Mouse (Mus musculus) CD4-positive, CD25-positive, alpha-beta regulatory T cell, adult 4 months (primary cell): ENCODE measurements around the gene Tie1. TPM values are rescaled to one million over a fixed set of nuclear protein-coding genes. Genes with fewer than 3 reads are reported as not detected.

Source experiments
- ATAC-seq: one replicate; pipeline ENCODE4 v1.8.0; 2017
- polyA plus RNA-seq, 2 experiments: library from polyadenylated mRNA; unstranded; fragments of 100-300 nt; shearing (Covaris generic); gene quantifications; one replicate each; pipeline ENCODE4 v1.2.1; 2017

The Tie1 gene
- polyA plus RNA-seq, 2 experiments from 2014 or later: 0.16 TPM; not detected in 1

DNA sequence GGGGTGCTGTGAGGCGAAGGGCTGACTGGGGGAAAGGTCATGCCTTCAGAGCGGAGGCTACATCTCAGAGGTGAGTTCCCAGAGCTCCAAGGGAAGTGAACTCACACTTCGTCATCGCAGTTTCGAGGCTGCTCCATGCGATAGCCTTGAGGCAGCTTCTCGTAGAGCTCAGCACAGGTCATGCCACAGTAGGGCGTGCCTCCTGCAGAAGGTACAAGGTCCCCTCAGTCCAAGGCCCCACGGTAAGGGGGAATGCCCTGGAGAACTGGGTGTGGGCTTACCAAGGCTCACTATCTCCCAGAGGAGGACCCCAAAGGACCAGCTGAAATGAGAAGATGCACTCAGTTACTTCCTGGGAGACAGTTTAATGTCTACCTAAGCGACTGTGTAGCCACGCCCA is 17.2 kb downstream of the Tie1 start:
- ATAC-seq: no peak

GRCm38 (mm10) chr4:118471281-118471680 is 18.6 kb downstream of the Tie1 start:
- no peak for ATAC-seq

GRCm38 (mm10) chr4:118465697-118466163 is 24.1 kb downstream of the Tie1 start:
- ATAC-seq: no peak

GRCm38 (mm10) chr4:118464956-118465355 is 24.9 kb downstream of the Tie1 start:
- no peak for ATAC-seq

GRCm38 (mm10) chr4:118457345-118457975 is 32.4 kb downstream of the Tie1 start, which contains the start of gene Mpl:
TSS of gene Mpl (minus strand) at chr4:118457513.
- ATAC-seq: no peak

- no peak for ATAC-seq
Observed at GRCm38 (mm10) chr4:118446415-118447153, 43.3 kb downstream of the Tie1 start.

- ATAC-seq: no peak
Observed at GRCm38 (mm10) chr4:118445781-118446414, 44.0 kb downstream of the Tie1 start.

DNA sequence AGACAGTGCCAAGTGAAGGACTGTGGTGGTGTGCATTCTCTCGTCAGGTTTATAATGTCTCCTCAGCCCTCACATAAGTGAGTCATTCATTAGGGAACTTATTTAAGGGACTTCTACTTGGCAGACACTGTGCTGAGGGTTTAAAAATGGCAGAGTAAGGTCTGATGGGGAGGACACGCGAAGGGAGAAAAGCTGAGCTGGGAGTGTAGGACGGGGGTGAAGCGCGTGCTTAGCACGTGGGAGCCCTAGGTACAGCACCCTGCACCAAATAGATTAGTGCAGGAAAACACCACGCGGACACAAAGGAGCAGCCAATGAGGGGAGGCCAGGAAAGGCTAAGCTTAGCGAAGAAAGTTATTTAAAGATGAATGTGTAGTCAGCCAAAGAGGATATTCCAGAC is 44.8 kb downstream of the Tie1 start:
- no peak for ATAC-seq

GRCm38 (mm10) chr4:118437829-118438253 is 52.0 kb downstream of the Tie1 start:
- ATAC-seq: peak; percentile 36

DNA sequence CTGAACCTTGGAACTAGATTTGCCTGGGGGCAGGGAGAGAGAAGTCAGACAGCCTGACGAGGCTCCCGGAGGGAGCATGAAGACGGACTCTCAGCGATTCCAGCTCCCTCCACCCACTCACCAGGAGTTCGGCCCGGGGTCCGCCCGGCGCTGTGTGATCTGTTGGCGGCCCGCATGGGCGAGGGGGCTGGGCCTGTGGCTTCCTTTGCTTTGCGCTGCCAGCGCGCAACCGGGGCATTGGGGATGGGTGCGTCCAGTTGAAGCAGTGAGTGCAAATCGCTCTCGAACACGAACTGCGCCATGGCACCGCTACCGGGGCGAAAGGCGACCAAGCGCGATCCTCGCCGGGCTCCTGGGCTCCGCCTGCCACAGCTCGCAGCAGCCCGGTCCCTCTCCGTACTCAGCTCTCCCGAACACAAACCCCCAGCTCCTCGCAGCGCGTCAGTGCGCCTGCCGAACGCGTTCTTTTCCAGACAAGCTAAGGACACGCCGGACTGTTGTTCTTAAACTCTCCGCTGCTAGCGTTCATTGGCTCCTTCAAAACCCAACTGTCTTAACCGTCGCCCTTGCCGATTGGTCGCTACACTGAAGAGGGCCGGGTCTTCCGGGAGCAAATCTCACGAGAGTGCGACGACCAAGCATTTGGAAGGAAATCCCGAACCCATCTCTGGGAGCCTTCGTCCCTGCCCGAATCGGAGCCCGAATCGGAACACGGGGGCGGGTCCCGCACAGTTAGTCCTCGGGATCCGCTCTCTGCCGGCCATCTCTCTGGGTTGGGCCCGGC is 52.8 kb downstream of the Tie1 start, which contains the start of gene Cdc20:
Cdc20 (minus strand) TSS at position 533 of the 784 bp plus-strand sequence.
- ATAC-seq: peak; percentile 98

DNA sequence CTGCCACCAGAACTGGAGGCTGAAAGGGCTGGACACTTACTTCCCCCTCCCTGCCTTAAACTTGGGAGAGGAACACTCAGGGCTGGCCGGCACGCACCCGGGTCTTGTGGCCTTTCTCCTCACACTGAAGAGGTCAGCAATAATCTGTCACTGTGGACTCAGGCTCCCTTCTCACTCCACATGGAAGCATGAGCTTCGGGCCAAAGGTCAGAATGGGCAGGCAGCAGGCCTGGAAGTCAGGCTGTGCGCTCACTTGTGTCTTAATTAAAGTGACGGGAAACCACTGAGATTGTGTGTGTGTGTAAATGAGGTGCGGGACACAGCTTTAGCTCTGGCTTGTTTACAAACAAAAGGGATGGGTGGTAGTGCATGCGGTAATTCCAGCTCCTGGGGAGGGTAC is 57.5 kb downstream of the Tie1 start:
- ATAC-seq: no peak

DNA sequence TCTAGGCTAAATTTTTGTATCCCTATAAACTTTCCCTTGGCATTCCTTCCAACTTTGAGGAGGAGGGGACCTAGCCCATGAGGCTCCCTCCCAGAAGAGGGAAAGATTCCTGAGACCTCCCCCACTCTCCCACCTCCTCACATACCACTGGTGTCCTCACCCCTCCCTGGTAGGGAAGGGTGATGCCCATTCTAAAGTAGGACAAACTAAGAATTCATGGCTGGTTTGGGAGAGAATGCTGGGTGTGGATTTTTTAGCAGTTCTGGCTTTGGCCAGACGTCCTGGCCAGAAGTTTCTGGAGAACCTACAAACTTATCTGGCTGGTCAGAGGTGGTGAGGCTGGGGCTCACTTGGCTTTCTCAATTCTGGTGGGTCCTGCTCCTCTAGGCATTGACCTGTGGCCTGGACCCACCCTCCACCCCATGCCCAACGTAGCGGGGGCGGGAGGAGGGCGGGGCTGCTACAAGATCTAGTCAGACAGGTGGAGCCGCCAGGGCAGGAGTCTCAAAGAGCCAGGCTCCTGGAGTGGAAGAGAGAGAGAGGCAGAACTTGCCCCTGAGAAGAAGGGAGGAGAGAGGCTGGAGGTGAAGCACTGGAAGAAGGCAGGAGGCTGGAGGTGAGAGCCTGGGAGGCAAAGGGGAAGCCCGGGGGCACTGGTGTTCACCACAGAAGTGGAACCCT is 60.5 kb downstream of the Tie1 start:
- no peak for ATAC-seq

DNA sequence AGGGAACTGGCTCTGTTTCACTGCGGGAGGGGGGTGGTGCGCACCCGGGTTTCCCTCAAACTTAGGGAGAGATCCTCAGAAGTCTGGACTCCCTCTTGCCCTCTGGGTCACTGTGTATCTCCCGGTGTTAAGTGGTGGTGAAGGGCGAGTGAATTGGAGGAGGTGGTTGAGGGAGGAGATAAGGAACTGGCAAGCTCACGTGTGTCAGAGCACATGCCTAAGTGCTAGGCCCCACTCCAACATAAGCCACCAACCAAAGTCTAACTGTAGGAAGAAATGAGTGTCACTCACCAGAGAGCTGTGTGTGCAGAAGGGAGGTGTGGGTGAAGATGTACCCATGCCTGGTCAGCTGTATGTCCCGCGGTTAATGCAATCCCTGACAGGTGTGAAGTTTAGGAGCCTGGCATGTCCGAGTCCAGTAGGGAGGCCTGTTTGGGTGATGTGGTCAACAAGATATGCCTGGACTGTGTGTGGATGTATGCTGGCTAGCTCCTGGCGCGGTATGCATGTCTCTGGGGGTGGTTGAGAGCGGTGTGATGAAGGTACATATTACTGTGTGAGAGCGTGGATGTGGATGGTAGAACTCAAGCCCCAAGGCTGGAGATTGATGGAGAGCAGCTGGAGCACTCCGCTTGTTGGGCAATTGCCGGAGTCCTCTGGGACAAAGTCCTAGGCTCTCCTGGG is 61.2 kb downstream of the Tie1 start:
- ATAC-seq: peak; percentile 42

GRCm38 (mm10) chr4:118427768-118428451 is 62.0 kb downstream of the Tie1 start, which contains the start of gene Elovl1:
TSS of gene Elovl1 (plus strand) at chr4:118428093.
- ATAC-seq: peak; percentile 88

GRCm38 (mm10) chr4:118427415-118427767 is 62.5 kb downstream of the Tie1 start:
- peak; percentile 13 for ATAC-seq

- no peak for ATAC-seq
Observed at GRCm38 (mm10) chr4:118425374-118425773, 64.5 kb downstream of the Tie1 start.

GRCm38 (mm10) chr4:118424541-118425160 is 65.2 kb downstream of the Tie1 start:
- ATAC-seq: no peak

DNA sequence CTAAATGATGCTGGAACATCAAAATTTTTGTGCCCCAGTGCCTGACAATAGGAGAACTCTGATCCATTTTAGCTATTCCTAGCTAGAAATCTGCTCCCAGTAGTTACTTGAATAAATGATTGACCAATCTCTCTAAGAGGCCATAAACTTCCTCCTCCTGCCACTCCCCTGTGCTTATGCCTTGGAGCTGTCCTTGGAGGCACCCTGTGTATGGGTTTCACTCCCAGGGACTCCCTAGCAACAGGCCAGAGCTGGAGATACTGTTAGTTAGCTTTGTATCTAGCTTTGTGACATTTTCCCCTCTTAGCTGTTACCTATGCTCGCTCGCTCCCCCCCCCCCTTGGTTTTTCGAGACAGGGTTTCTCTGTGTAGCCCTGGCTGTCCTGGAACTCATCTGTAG is 68.5 kb downstream of the Tie1 start:
- ATAC-seq: no peak
